Mouse (Mus musculus) fat pad, adult 2 months (tissue): ENCODE data around the gene Pls1.

Experiments
- DNase-seq: peaks from one replicate; pipeline ENCODE4 v3.0.0-alpha.2; 2011; ENCODE audit warnings: low read depth, low spot score; ENCODE audit errors: extremely low read depth

Pls1 gene

DNA sequence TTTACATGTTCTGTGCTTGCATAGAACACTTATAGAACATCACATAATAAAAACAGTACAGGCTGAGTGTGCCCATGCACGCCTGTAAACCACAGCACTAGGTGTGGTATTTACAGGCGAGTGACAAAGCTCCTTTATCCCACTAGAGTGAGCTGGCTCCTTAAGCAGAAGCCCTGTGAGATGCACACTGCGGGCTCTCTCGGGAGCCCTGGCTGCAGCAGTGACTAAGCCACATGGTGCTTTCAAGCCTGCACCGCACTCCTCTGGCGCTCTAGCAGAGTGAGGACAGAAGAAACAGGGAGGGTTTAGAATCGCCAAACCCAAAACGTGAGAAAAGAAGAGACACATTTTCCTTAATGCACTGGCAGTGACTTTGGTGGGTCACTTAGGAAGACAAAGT is 132.5 kb downstream of the Pls1 start:
- DNase-seq, result no peak

DNA sequence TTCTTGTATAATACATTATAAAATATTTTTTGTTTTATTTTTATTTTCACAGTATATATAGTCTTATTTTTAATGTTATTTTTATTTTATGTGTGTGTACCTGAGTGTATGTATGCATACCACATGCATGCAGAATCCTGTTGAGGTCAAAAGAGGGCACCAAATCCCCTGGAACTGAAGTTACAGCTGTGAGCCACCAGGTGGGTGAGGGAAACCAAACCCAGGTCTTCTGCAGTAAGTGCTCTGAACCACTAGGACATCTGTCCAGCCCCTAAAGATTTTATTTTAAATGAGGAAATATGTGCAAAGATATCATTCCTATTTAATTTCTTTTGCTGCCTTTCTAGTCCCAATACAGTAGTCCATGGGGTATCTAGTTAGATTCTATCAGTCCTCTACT is 136.2 kb downstream of the Pls1 start:
- no peak for DNase-seq

DNA sequence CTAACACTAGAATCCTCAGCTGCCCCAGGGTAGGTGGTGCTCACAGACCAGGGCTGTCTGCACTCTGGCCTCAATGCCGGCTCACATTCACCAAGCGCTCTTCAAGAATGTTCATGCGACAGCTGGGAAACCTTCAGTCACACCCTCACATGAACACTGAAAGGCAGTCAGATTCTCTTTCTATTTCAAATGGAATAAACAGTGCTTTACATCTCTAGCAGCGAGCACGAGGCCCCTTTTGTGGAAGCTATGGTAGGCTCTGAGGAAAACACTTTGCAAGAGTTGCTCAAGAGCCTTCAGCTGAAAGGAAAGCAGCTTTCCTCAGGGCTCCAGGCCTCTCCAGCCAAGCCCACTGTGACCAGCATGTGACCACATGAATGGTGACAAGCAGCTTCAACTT is 139.7 kb downstream of the Pls1 start:
- DNase-seq, result no peak

DNA sequence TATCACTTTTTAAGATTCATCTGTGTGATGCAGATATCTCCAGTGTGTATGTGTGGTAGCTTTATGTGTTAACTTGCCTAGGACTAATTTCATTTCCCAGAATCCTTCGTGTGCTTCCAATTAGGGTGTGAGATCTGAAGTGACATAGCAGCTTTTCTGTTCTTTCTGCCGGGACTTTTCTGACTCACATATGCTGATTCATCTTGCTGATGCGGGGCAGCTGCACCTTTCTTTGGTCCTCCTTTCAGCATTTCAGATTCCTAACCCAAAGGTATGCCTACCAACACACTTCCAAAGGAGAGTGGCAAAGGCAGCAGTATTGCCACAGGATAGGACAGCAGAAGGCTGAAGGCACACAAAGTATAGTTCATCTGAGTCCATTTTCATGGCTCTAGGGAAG is 141.0 kb downstream of the Pls1 start:
- no peak for DNase-seq
